Mouse (Mus musculus) limb, embryonic 11.5 days (tissue): ENCODE results near the gene Sag. TPM values are rescaled to one million over a fixed set of nuclear protein-coding genes. Genes with fewer than 3 reads are reported as not detected.

Experiments
- ATAC-seq: fragments of 200-750 bp; cut with Nextera tagmentation; 2 replicates; pipeline ENCODE4 v1.8.0; 2017; ENCODE audit warnings: low read depth; ENCODE audit not compliant: insufficient number of reproducible peaks, low FRiP score, low TSS enrichment
- DNase-seq: peaks from one replicate; pipeline ENCODE4 v3.0.0-alpha.2; 2015; ENCODE audit warnings: low spot score
- H3K27ac ChIP-seq: fragments of 300-500 bp; sonication (generic); replicated peaks from 2 replicates; pipeline ENCODE4 v1.5.1; 2014; ENCODE audit warnings: low read depth, mild to moderate bottlenecking, low read length
- H3K27me3 ChIP-seq: fragments of 300-500 bp; sonication (generic); 2 replicates; pipeline ENCODE4 v1.6.1; 2014; ENCODE audit warnings: mild to moderate bottlenecking, low read length, mixed read lengths; ENCODE audit not compliant: control insufficient read depth, insufficient read depth
- H3K36me3 ChIP-seq: fragments of 300-500 bp; sonication (generic); 2 replicates; pipeline ENCODE4 v1.6.1; 2014; ENCODE audit warnings: mild to moderate bottlenecking, low read length, moderate library complexity, mixed read lengths; ENCODE audit not compliant: control insufficient read depth, insufficient read depth
- H3K4me1 ChIP-seq: fragments of 300-500 bp; sonication (generic); 2 replicates; pipeline ENCODE4 v1.6.1; 2014; ENCODE audit warnings: low read length, mixed read lengths; ENCODE audit not compliant: control insufficient read depth, insufficient read depth
- H3K4me2 ChIP-seq: fragments of 300-500 bp; sonication (generic); 2 replicates; pipeline ENCODE4 v1.6.1; 2014; ENCODE audit warnings: low read depth, mild to moderate bottlenecking, moderate library complexity; ENCODE audit not compliant: severe bottlenecking
- H3K4me3 ChIP-seq: fragments of 300-500 bp; sonication (generic); 2 replicates; pipeline ENCODE4 v1.5.1; 2014; ENCODE audit warnings: low read depth, low read length
- H3K9ac ChIP-seq: fragments of 300-500 bp; sonication (generic); 2 replicates; pipeline ENCODE4 v1.6.1; 2014; ENCODE audit warnings: mild to moderate bottlenecking, low read length
- H3K9me3 ChIP-seq: fragments of 300-500 bp; sonication (generic); 2 replicates; pipeline ENCODE4 v1.6.1; 2016; ENCODE audit warnings: low read length; ENCODE audit not compliant: control insufficient read depth
- WGBS: fragments of 180-500 bp; shearing (Covaris S2); extraction: QIAGEN DNeasy Blood & Tissue Kit; methylation state at CpG from one replicate; pipeline ENCODE4 v1.1.7; 2014; 5-methylcytosine and 5-hydroxymethylcytosine counted together
- polyA plus RNA-seq: library from polyadenylated mRNA; unstranded; fragments of >200 nt; fragmentation: Nextera tagmentation; extraction: Ambion mirVana; gene quantifications from 2 replicates; pipeline ENCODE4 v1.2.1, GENCODE M21; 2014

Gene Sag
- polyA plus RNA-seq: 2.3 and 3.4 TPM in 2 replicates

DNA sequence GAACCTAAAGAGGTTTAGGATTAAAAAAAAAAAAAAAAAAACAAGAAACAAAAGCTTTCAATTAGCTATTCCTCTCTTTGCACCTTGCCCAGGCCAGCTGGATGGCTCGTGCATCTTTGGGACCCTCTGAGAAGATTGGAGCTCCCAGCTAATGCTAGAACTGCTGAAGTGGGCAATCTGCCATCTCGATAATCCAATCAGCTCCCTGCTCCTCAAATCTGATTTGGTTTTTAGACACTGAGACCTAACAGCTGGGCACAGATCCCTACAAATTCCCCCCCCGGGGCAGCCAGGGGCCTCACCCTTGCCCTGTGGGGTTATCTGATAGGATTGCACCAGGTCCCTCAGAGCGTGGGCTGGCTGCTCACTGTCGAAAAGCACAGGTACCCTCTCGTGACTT lies at the start of gene Sag:
Gene Sag (plus strand): TSS at position 105 of the 400 bp plus-strand sequence.
- Histone ChIP-seq H3K36me3 (no peaks in the 10 kb centered on the region), H3K9me3 (no peaks in the 10 kb centered on the region), H3K4me3 (no peak within 1 kb of the TSS), H3K4me2 (no peak within 1 kb of the TSS), H3K4me1 (no peaks in the 10 kb centered on the region), H3K9ac (no peak within 1 kb of the TSS), H3K27me3 (no peaks in the 10 kb centered on the region), H3K27ac (no peak within 1 kb of the TSS)
- ATAC-seq: no peak
- DNase-seq: no peak
- WGBS: 83% methylated on average over 6 of the region's 6 CpGs

GRCm38 (mm10) chr1:87755641-87756470 lies 47.6 kb upstream of the Sag start, which contains the start of gene Atg16l1:
Gene Atg16l1 (plus strand): TSS chr1:87755870.
- H3K4me2 ChIP-seq: peak within 1 kb of the TSS; percentile 53
- no peaks in the 10 kb centered on the region for H3K4me1 ChIP-seq
- ATAC-seq (peak; percentile 96), DNase-seq (peak; percentile 91)
- H3K36me3 ChIP-seq: 0 out of 2 replicates have a peak, but pooled peaks cover 2% of the 10 kb centered on the region
- H3K27ac ChIP-seq: peak within 1 kb of the TSS; percentile 63
- 1% methylated on average over 77 of the region's 79 CpGs for WGBS
- H3K9ac ChIP-seq: peak within 1 kb of the TSS; percentile 83
- no peaks in the 10 kb centered on the region for H3K9me3 ChIP-seq
- H3K4me3 ChIP-seq: peak within 1 kb of the TSS; percentile 82
- H3K27me3 ChIP-seq: no peaks in the 10 kb centered on the region

DNA sequence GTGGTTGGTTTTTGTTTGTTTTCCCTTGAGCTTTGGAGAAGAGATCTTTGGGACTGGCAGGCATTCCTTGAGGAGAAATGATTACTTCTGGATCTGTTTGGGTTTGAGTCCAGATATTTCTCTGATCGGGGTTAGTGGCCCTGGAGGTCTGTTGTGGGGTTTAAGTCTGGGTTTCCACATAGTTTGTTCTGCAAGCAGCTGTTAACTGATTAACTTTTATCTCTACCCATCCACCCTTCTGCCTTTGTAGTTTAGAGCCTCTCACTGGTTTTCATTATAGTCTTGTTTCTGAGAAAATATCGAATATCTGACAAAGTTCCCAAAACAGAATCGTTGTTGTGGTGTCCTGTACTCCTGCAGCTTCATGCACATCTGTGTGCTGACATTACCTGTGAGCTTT lies 39.7 kb upstream of the Sag start:
- H3K9me3 ChIP-seq: no peaks in the 10 kb centered on the region
- no peak overlapping the region for H3K9ac ChIP-seq
- DNase-seq (no peak), ATAC-seq (no peak)
- H3K4me1 ChIP-seq: no peaks in the 10 kb centered on the region
- no peak overlapping the region for H3K4me2 ChIP-seq
- 93% methylated on average over 3 of the region's 3 CpGs for WGBS
- no peak overlapping the region for H3K27ac ChIP-seq
- H3K36me3 ChIP-seq: peaks cover 32% of the 10 kb centered on the region
- no peak overlapping the region for H3K4me3 ChIP-seq
- no peaks in the 10 kb centered on the region for H3K27me3 ChIP-seq

DNA sequence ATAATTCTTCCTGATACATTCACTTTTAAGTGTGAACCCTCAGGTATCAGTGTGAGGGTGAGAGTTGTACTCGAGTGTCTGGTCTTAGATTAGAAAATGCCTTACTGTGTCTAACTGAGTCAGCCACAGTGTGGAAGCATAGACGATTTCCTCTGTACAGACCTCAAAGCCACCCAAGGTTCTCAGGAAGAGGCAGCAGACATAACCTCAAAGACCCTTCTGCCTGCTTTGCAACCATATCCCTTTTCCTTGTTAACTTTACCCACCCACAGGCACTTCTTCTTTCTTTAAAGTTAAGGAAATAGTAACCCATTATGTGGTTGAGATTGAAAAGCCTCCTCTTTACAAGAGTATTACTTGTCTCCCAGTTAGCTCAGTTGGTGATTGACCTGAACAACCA lies 37.7 kb upstream of the Sag start:
- H3K27ac ChIP-seq: no peak overlapping the region
- no peaks in the 10 kb centered on the region for H3K27me3 ChIP-seq

GRCm38 (mm10) chr1:87766233-87766632 lies 37.2 kb upstream of the Sag start:
- Histone ChIP-seq H3K9ac (no peak overlapping the region), H3K9me3 (no peaks in the 10 kb centered on the region), H3K36me3 (peaks cover 40% of the 10 kb centered on the region), H3K27ac (no peak overlapping the region), H3K27me3 (no peaks in the 10 kb centered on the region), H3K4me1 (no peaks in the 10 kb centered on the region), H3K4me3 (no peak overlapping the region), H3K4me2 (no peak overlapping the region)
- WGBS: 91% methylated on average over 3 of the region's 3 CpGs
- ATAC-seq (no peak), DNase-seq (peak; percentile 27)

More for the DNA sequence above, 37.7 kb upstream of the Sag start:
- DNase-seq: no peak
- 96% methylated on average over 2 of the region's 2 CpGs for WGBS
- H3K9ac ChIP-seq: no peak overlapping the region
- no peak overlapping the region for H3K4me2 ChIP-seq
- H3K4me3 ChIP-seq: no peak overlapping the region
- no peaks in the 10 kb centered on the region for H3K4me1 ChIP-seq
- H3K9me3 ChIP-seq: no peaks in the 10 kb centered on the region
- no peak for ATAC-seq
- H3K36me3 ChIP-seq: peaks cover 35% of the 10 kb centered on the region

GRCm38 (mm10) chr1:87769263-87769662 lies 34.2 kb upstream of the Sag start:
- no peak overlapping the region for H3K27ac ChIP-seq
- H3K27me3 ChIP-seq: no peaks in the 10 kb centered on the region
- WGBS: 89% methylated on average over 2 of the region's 2 CpGs
- H3K9me3 ChIP-seq: no peaks in the 10 kb centered on the region
- no peak overlapping the region for H3K4me3 ChIP-seq
- H3K36me3 ChIP-seq: peaks cover 55% of the 10 kb centered on the region
- ATAC-seq (no peak), DNase-seq (no peak)
- H3K9ac ChIP-seq: no peak overlapping the region
- H3K4me1 ChIP-seq: no peaks in the 10 kb centered on the region
- no peak overlapping the region for H3K4me2 ChIP-seq

DNA sequence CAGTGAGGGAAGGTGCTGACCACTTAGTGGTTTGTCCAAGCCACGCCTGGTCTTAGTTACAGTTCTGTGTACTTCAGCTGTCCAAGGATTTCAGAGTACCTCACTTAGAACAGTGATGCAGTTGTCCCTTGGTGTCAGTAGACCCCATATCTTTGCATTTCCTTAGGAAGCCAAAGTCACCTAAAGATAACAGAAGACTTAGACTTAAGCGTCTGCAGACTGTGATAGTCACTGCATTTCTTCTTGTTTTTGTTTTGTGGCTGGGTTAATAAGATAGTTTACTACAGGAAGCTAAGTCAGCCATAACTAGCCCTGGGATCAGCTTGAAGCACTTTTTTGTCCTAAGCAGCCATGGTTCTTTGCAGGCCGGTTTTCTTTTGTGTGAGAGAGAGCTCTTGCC lies 33.0 kb upstream of the Sag start:
- WGBS: 94% methylated on average over 3 of the region's 3 CpGs
- Histone ChIP-seq H3K9me3 (no peaks in the 10 kb centered on the region), H3K4me3 (no peak overlapping the region), H3K4me2 (no peak overlapping the region), H3K4me1 (no peaks in the 10 kb centered on the region), H3K27ac (no peak overlapping the region), H3K27me3 (no peaks in the 10 kb centered on the region), H3K9ac (no peak overlapping the region), H3K36me3 (peaks cover 56% of the 10 kb centered on the region)
- DNase-seq (no peak), ATAC-seq (no peak)

DNA sequence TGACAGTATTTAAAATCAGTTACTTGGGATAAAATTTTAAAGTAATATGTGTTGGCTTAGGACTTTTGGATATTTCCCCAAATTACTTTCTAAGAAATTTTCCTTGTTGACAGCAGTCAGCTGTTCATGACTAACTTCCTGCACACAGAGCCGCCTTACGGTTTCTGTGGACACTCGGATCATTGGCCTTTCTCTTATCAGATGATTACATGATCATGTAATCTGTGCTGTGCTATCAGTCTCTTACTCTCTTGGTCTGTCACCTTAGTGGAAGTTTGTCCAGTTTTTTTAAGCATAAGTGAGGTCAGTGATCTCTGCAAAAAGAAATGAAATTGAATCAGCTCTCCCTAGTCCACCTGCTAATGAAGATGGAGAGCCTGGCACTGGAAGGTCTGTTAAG lies 31.8 kb upstream of the Sag start:
- H3K4me2 ChIP-seq: no peak overlapping the region
- ATAC-seq: no peak
- no peaks in the 10 kb centered on the region for H3K27me3 ChIP-seq
- no peak overlapping the region for H3K4me3 ChIP-seq
- 95% methylated on average over 3 of the region's 3 CpGs for WGBS
- H3K36me3 ChIP-seq: peaks cover 51% of the 10 kb centered on the region
- no peaks in the 10 kb centered on the region for H3K4me1 ChIP-seq
- no peak for DNase-seq
- no peaks in the 10 kb centered on the region for H3K9me3 ChIP-seq
- H3K27ac ChIP-seq: no peak overlapping the region
- H3K9ac ChIP-seq: no peak overlapping the region
